Mouse (Mus musculus) midbrain, embryonic 14.5 days (tissue): Measurements from ENCODE around the gene Chchd2. TPM values are rescaled to one million over a fixed set of nuclear protein-coding genes. Genes with fewer than 3 reads are reported as not detected.

ENCODE experiments used
- ATAC-seq: fragments of 200-750 bp; cut with Nextera tagmentation; 2 replicates; pipeline ENCODE4 v1.8.0; 2017; ENCODE audit warnings: moderate number of reproducible peaks, moderate library complexity; ENCODE audit not compliant: low FRiP score, low TSS enrichment
- DNase-seq: peaks from one replicate; pipeline ENCODE4 v3.0.0-alpha.2; 2015
- H3K27ac ChIP-seq: fragments of 300-500 bp; sonication (generic); replicated peaks from 2 replicates; pipeline ENCODE4 v1.5.1; 2014; ENCODE audit warnings: mild to moderate bottlenecking, low read depth, low read length, moderate library complexity
- H3K27me3 ChIP-seq: fragments of 300-500 bp; sonication (generic); 2 replicates; pipeline ENCODE4 v1.6.1; 2014; ENCODE audit warnings: low read length, control low read depth, mixed read lengths; ENCODE audit not compliant: control insufficient read depth, insufficient read depth
- H3K36me3 ChIP-seq: fragments of 300-500 bp; sonication (generic); 2 replicates; pipeline ENCODE4 v1.6.1; 2014; ENCODE audit warnings: low read length, control low read depth; ENCODE audit not compliant: control insufficient read depth, insufficient read depth
- H3K4me1 ChIP-seq: fragments of 300-500 bp; sonication (generic); 2 replicates; pipeline ENCODE4 v1.6.1; 2014; ENCODE audit warnings: mild to moderate bottlenecking, antibody characterized with exemption, low read length, control low read depth; ENCODE audit not compliant: control insufficient read depth, insufficient read depth
- H3K4me2 ChIP-seq: fragments of 300-500 bp; sonication (generic); 2 replicates; pipeline ENCODE4 v1.6.1; 2014; ENCODE audit warnings: mild to moderate bottlenecking, low read length, moderate library complexity
- H3K4me3 ChIP-seq: fragments of 300-500 bp; sonication (generic); replicated peaks from 2 replicates; pipeline ENCODE4 v1.5.1; 2014; ENCODE audit warnings: low read depth, low read length
- H3K9ac ChIP-seq: fragments of 300-500 bp; sonication (generic); replicated peaks from 2 replicates; pipeline ENCODE4 v1.6.1; 2014; ENCODE audit warnings: mild to moderate bottlenecking, low read length, moderate library complexity
- H3K9me3 ChIP-seq: fragments of 300-500 bp; sonication (generic); 2 replicates; pipeline ENCODE4 v1.6.1; 2016; ENCODE audit warnings: low read length, control low read depth, mixed read lengths; ENCODE audit not compliant: control insufficient read depth
- WGBS: fragments of 180-500 bp; shearing (Covaris S2); extraction: QIAGEN DNeasy Blood & Tissue Kit; methylation state at CpG from one replicate; pipeline ENCODE4 v1.1.7; 2014; 5-methylcytosine and 5-hydroxymethylcytosine counted together
- polyA plus RNA-seq: library from polyadenylated mRNA; unstranded; fragments of >200 nt; fragmentation: Nextera tagmentation; extraction: Ambion mirVana; gene quantifications from 2 replicates; pipeline ENCODE4 v1.2.1, GENCODE M21; 2014

Gene Chchd2
- polyA plus RNA-seq, 1 experiment from 2014 or later, result 748 TPM

- ATAC-seq (no peak), DNase-seq (no peak)
- H3K4me2 ChIP-seq, result no peak overlapping the region
- H3K4me1 ChIP-seq, result peaks cover 4% of the 10 kb centered on the region
- H3K4me3 ChIP-seq, result no peak overlapping the region
- no peaks in the 10 kb centered on the region for H3K27me3 ChIP-seq
- no peak overlapping the region for H3K27ac ChIP-seq
- H3K36me3 ChIP-seq, result peaks cover 21% of the 10 kb centered on the region
- no peaks in the 10 kb centered on the region for H3K9me3 ChIP-seq
- no peak overlapping the region for H3K9ac ChIP-seq
- WGBS, result 97% methylated on average over 5 of the region's 5 CpGs
Observed at GRCm38 (mm10) chr5:129844848-129845247, 42.4 kb downstream of the Chchd2 start.

Other genes starting within 250 kb of the Chchd2 start
- 8.4 and 10.3 TPM in 2 replicates for gene Zfp11, start 217.4 kb downstream of the Chchd2 start, polyA plus RNA-seq
- gene Sept14, start 179.0 kb downstream of the Chchd2 start, polyA plus RNA-seq, result not detected in 2 replicates
- 182 and 200 TPM in 2 replicates for gene Mrps17, start 172.0 kb downstream of the Chchd2 start, polyA plus RNA-seq
- 80.4 and 88.3 TPM in 2 replicates for gene Nipsnap2, start 162.4 kb downstream of the Chchd2 start, polyA plus RNA-seq
- 34.0 and 36.2 TPM in 2 replicates for gene Psph, start 100.0 kb downstream of the Chchd2 start, polyA plus RNA-seq
- 21.7 and 30.6 TPM in 2 replicates for gene Sumf2, start 40.5 kb downstream of the Chchd2 start, polyA plus RNA-seq
- 20.0 and 20.1 TPM in 2 replicates for gene Zbed5, start 8.3 kb upstream of the Chchd2 start, polyA plus RNA-seq
- gene Phkg1, start 11.1 kb upstream of the Chchd2 start, polyA plus RNA-seq, result 0.22 and 0.94 TPM in 2 replicates
- 5.4 and 6.0 TPM in 2 replicates for gene Nupr1l, start 21.1 kb upstream of the Chchd2 start, polyA plus RNA-seq
- 26.5 and 31.3 TPM in 2 replicates for gene Vkorc1l1, start 54.5 kb upstream of the Chchd2 start, polyA plus RNA-seq
- 23.3 and 25.8 TPM in 2 replicates for gene Gusb, start 115.6 kb upstream of the Chchd2 start, polyA plus RNA-seq
- 32.6 and 50.3 TPM in 2 replicates for gene Asl, start 141.8 kb upstream of the Chchd2 start, polyA plus RNA-seq
- gene Crcp, start 141.8 kb upstream of the Chchd2 start, polyA plus RNA-seq, result 54.8 and 72.9 TPM in 2 replicates
- 41.5 and 55.8 TPM in 2 replicates for gene Tpst1, start 185.9 kb upstream of the Chchd2 start, polyA plus RNA-seq